Mouse (Mus musculus): ENCODE data around the gene Ipo7. TPM values are rescaled to one million over a fixed set of nuclear protein-coding genes. Genes with fewer than 3 reads are reported as not detected.
"Not testable (repeated sequence)": the region's sequence is repeated elsewhere in the genome, so short reads cannot be mapped to it uniquely, and the experiment has no call there.

Ipo7 gene
- 85.9 and 110 TPM in 2 replicates for polyA plus RNA-seq (2012)

GRCm38 (mm10) chr7:110018117-110018630, at the start of gene Ipo7:
Gene Ipo7 (plus strand): TSS chr7:110018274.
- no peak for TF ChIP-seq GATA1 (IDR thresholded peaks at IDR 0.05; ENCODE audit: low read length)

- no peak for TF ChIP-seq GATA1 (IDR thresholded peaks at IDR 0.05; ENCODE audit: low read length)
Observed at GRCm38 (mm10) chr7:109968924-109969450, 49.1 kb upstream of the Ipo7 start.

- no peak for TF ChIP-seq GATA1 (IDR thresholded peaks at IDR 0.05; ENCODE audit: low read length)
Observed at GRCm38 (mm10) chr7:109969542-109969941, 48.5 kb upstream of the Ipo7 start.

- TF ChIP-seq GATA1 (IDR thresholded peaks at IDR 0.05; ENCODE audit: low read length), result no peak
Observed at GRCm38 (mm10) chr7:109975966-109976715, 41.9 kb upstream of the Ipo7 start.

GRCm38 (mm10) chr7:109985661-109986132, 32.4 kb upstream of the Ipo7 start:
- TF ChIP-seq GATA1 (IDR thresholded peaks at IDR 0.05; ENCODE audit: low read length), result no peak

- TF ChIP-seq GATA1 (IDR thresholded peaks at IDR 0.05; ENCODE audit: low read length), result no peak
Observed at GRCm38 (mm10) chr7:109986133-109986669, 31.9 kb upstream of the Ipo7 start.

- not testable (repeated sequence) for TF ChIP-seq GATA1 (IDR thresholded peaks at IDR 0.05; ENCODE audit: low read length)
Observed at GRCm38 (mm10) chr7:109986775-109987174, 31.3 kb upstream of the Ipo7 start, which contains the start of gene Tmem41b. Gene Tmem41b (minus strand): TSS chr7:109986929.

GRCm38 (mm10) chr7:109991286-109991685, 26.8 kb upstream of the Ipo7 start:
- no peak for TF ChIP-seq GATA1 (IDR thresholded peaks at IDR 0.05; ENCODE audit: low read length)

GRCm38 (mm10) chr7:109993157-109993959, 24.7 kb upstream of the Ipo7 start:
- TF ChIP-seq GATA1 (IDR thresholded peaks at IDR 0.05; ENCODE audit: low read length), result no peak

- TF ChIP-seq GATA1 (IDR thresholded peaks at IDR 0.05; ENCODE audit: low read length), result no peak
Observed at GRCm38 (mm10) chr7:109998388-109998787, 19.7 kb upstream of the Ipo7 start.

GRCm38 (mm10) chr7:110002092-110002491, 16.0 kb upstream of the Ipo7 start:
- no peak for TF ChIP-seq GATA1 (IDR thresholded peaks at IDR 0.05; ENCODE audit: low read length)

GRCm38 (mm10) chr7:110002968-110003367, 15.1 kb upstream of the Ipo7 start:
- TF ChIP-seq GATA1 (IDR thresholded peaks at IDR 0.05; ENCODE audit: low read length), result no peak

- TF ChIP-seq GATA1 (IDR thresholded peaks at IDR 0.05; ENCODE audit: low read length), result no peak
Observed at GRCm38 (mm10) chr7:110005976-110006375, 12.1 kb upstream of the Ipo7 start.

- TF ChIP-seq GATA1 (IDR thresholded peaks at IDR 0.05; ENCODE audit: low read length), result no peak
Observed at GRCm38 (mm10) chr7:110006471-110007195, 11.4 kb upstream of the Ipo7 start.

- no peak for TF ChIP-seq GATA1 (IDR thresholded peaks at IDR 0.05; ENCODE audit: low read length)
Observed at GRCm38 (mm10) chr7:110008513-110008912, 9.6 kb upstream of the Ipo7 start.
